In the genomic region with DNA sequence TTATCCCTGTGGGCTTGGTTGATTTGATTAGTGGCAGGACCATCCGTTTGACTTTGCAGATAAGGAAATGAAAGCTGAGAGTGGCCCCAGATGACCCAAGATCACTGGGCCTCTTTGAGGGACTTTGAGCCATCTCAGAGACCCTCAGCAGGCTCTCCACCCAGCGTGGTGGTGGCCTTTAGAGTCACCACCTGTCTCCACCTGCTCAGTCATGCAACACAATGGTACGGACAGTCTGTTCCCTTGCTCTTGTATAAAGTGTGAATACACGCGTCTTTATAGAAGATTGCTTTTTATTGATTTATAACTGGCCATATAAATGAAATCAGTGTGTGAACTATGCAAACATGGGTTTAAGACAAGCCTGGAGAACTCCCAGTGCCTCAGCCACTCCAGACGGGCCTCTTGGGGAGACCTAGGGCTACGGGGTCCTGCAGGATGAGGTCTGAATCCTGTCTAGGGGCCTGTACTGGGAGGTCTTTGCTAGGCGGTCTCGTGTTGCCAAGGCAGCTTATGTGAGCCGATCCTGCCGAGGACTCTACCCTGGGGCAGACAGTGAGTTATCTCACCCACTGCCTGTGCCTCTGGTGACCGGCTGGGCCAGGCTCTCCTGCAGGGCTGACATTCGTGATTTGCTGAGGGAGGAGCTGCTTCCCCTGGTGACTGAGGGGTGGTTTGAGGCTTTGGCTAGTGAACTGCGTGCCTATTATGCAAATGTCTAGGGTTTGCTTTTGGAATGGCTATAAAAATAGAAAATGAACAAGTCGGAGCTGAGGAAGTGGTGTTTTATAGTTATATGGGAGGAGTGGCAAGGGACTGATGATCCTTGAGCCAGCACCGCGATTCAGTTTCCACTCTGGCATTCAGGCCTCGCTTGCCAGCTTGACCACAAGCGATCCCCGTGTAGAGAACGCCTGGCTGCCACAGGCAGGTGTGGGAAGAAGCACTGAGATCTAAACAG, we compare ENCODE assay signal across 10 mouse cellular contexts.
A peak's percentile ranks its signal among the peaks of the same experiment; 100 is the strongest.
DNase-seq lines count a peak whose midpoint lies in the region; ATAC-seq and TF ChIP-seq lines count a peak whose summit lies in the region.
"Had no signal": no experiment of that assay in that cellular context is flagged by ENCODE, and none has a peak within 500 bp of the region (broad histone marks: within the 10 kb centered on the region; RNA-seq: fewer than 3 reads in every experiment).

No protein-coding gene starts in this region.

- H3K9ac ChIP-seq in embryonic facial prominence, embryonic 15.5 days: no peak overlapping the region
- no peak overlapping the region for H3K9ac ChIP-seq in neural tube, embryonic 14.5 days (replicated peaks; ENCODE audit: low read depth, low read length)
- no peak overlapping the region for H3K9ac ChIP-seq in forebrain, postnatal 0 days
- H3K9ac ChIP-seq: embryonic facial prominence, embryonic 12.5 days had no signal

- no peaks in the 10 kb centered on the region for H3K36me3 ChIP-seq in kidney, adult 2 months (ENCODE audit: control insufficient read depth, insufficient read depth, low read length)
- H3K36me3 ChIP-seq in embryonic facial prominence, embryonic 15.5 days: no peaks in the 10 kb centered on the region
- H3K36me3 ChIP-seq in neural tube, embryonic 14.5 days (ENCODE audit: control insufficient read depth, insufficient read depth, low read length): no peaks in the 10 kb centered on the region
- no peaks in the 10 kb centered on the region for H3K36me3 ChIP-seq in forebrain, postnatal 0 days (ENCODE audit: insufficient read depth)
- H3K36me3 ChIP-seq: embryonic facial prominence, embryonic 12.5 days; G1E had no signal

- peak overlapping the region; percentile 39; the same call in 1 of the 2 replicates for H3K27ac ChIP-seq in kidney, adult 2 months (ENCODE audit: insufficient read depth, low read depth, low read length)
- 0 out of 2 replicates have a peak overlapping the region, but pooled peaks have one; percentile 49 for H3K27ac ChIP-seq in embryonic facial prominence, embryonic 15.5 days (replicated peaks)
- H3K27ac ChIP-seq in neural tube, embryonic 14.5 days (ENCODE audit: low read depth, low read length): no peak overlapping the region
- H3K27ac ChIP-seq in forebrain, postnatal 0 days (ENCODE audit: low read depth, low read length): no peak overlapping the region
- H3K27ac ChIP-seq: embryonic facial prominence, embryonic 12.5 days had no signal

- 0 out of 2 replicates have a peak, but pooled peaks cover 9% of the 10 kb centered on the region for H3K4me1 ChIP-seq in kidney, adult 2 months (ENCODE audit: control insufficient read depth, insufficient read depth, low read length)
- H3K4me1 ChIP-seq in embryonic facial prominence, embryonic 15.5 days: peaks cover 39% of the 10 kb centered on the region
- H3K4me1 ChIP-seq in neural tube, embryonic 14.5 days (ENCODE audit: control insufficient read depth, insufficient read depth, low read length): peaks cover 19% of the 10 kb centered on the region
- H3K4me1 ChIP-seq in forebrain, postnatal 0 days (ENCODE audit: insufficient read depth): no peaks in the 10 kb centered on the region

- no peaks in the 10 kb centered on the region for H3K27me3 ChIP-seq in kidney, adult 2 months (replicated peaks; ENCODE audit: control insufficient read depth, insufficient read depth, low read length)
- H3K27me3 ChIP-seq in embryonic facial prominence, embryonic 15.5 days: no peaks in the 10 kb centered on the region
- no peaks in the 10 kb centered on the region for H3K27me3 ChIP-seq in neural tube, embryonic 14.5 days (ENCODE audit: control insufficient read depth, insufficient read depth, low read length)
- no peaks in the 10 kb centered on the region for H3K27me3 ChIP-seq in forebrain, postnatal 0 days (ENCODE audit: insufficient read depth, low read length)
- H3K27me3 ChIP-seq: embryonic facial prominence, embryonic 12.5 days had no signal

- ATAC-seq in embryonic facial prominence, embryonic 15.5 days (ENCODE audit: insufficient number of reproducible peaks, low FRiP score, low TSS enrichment, low read depth): no peak; the same call in 1 of the 2 replicates
- peak; percentile 73 for ATAC-seq in neural tube, embryonic 14.5 days (ENCODE audit: low read depth)
- no peak for ATAC-seq in forebrain, postnatal 0 days

- WGBS in kidney, adult 2 months: 39% methylated on average over 21 of the region's 21 CpGs
- WGBS in embryonic facial prominence, embryonic 15.5 days: 41% methylated on average over 21 of the region's 21 CpGs
- 35% methylated on average over 21 of the region's 21 CpGs for WGBS in neural tube, embryonic 14.5 days
- WGBS in forebrain, postnatal 0 days: 71% methylated on average over 21 of the region's 21 CpGs

- no peak overlapping the region for H3K4me3 ChIP-seq in kidney, adult 2 months (ENCODE audit: insufficient read depth, low read depth, low read length)
- H3K4me3 ChIP-seq in embryonic facial prominence, embryonic 15.5 days (replicated peaks): no peak overlapping the region
- H3K4me3 ChIP-seq in neural tube, embryonic 14.5 days (ENCODE audit: low read depth, low read length): no peak overlapping the region
- no peak overlapping the region for H3K4me3 ChIP-seq in forebrain, postnatal 0 days (ENCODE audit: low read depth, low read length)
- H3K4me3 ChIP-seq: embryonic facial prominence, embryonic 12.5 days had no signal

- no peaks in the 10 kb centered on the region for H3K9me3 ChIP-seq in embryonic facial prominence, embryonic 15.5 days (replicated peaks)
- no peaks in the 10 kb centered on the region for H3K9me3 ChIP-seq in neural tube, embryonic 14.5 days (ENCODE audit: control insufficient read depth, low read length)
- no peaks in the 10 kb centered on the region for H3K9me3 ChIP-seq in forebrain, postnatal 0 days (ENCODE audit: low read length)
- H3K9me3 ChIP-seq: embryonic facial prominence, embryonic 12.5 days; G1E had no signal

- H3K4me2 ChIP-seq in embryonic facial prominence, embryonic 15.5 days (replicated peaks): no peak overlapping the region
- H3K4me2 ChIP-seq in neural tube, embryonic 14.5 days (ENCODE audit: low read depth, low read length): no peak overlapping the region
- no peak overlapping the region for H3K4me2 ChIP-seq in forebrain, postnatal 0 days (ENCODE audit: low read depth)
- H3K4me2 ChIP-seq: embryonic facial prominence, embryonic 12.5 days had no signal

- no peak for TF ChIP-seq CTCF in kidney, adult 2 months (conservative IDR thresholded peaks at IDR 0.05; ENCODE audit: insufficient read depth, insufficient read length, low read depth, low read length)
- no peak for TF ChIP-seq CTCF in forebrain, postnatal 0 days (IDR thresholded peaks at IDR 0.05; ENCODE audit: low read depth)

- DNase-seq in kidney, adult 2 months: peak; percentile 51
- no peak for DNase-seq in kidney, adult 8-10 months
- peak; percentile 36 for DNase-seq in kidney, postnatal 10 days
- no peak for DNase-seq in thymus, adult 18-20 months
- DNase-seq in urinary bladder, postnatal 25 days (ENCODE audit: low spot score): no peak
- DNase-seq in forebrain, postnatal 0 days: no peak

- no peak for TF ChIP-seq POLR2A in kidney, adult 2 months (IDR thresholded peaks at IDR 0.05; ENCODE audit: low read depth, low read length)

Comparison
In these comparisons a context has a peak if more than half of its experiments do, and no peak if none do; other contexts are left out.
1. DNase-seq: peak in kidney, adult 2 months (single experiment) and kidney, postnatal 10 days (single experiment); none in kidney, adult 8-10 months (0 of 2), thymus, adult 18-20 months (0 of 2), urinary bladder, postnatal 25 days (single experiment) and forebrain, postnatal 0 days (single experiment).
2. H3K27ac ChIP-seq: peak in kidney, adult 2 months (single experiment) and embryonic facial prominence, embryonic 15.5 days (single experiment); none in neural tube, embryonic 14.5 days (single experiment) and forebrain, postnatal 0 days (single experiment).